Mouse (Mus musculus): Measurements from ENCODE around the gene Gpr165.

The Gpr165 gene

DNA sequence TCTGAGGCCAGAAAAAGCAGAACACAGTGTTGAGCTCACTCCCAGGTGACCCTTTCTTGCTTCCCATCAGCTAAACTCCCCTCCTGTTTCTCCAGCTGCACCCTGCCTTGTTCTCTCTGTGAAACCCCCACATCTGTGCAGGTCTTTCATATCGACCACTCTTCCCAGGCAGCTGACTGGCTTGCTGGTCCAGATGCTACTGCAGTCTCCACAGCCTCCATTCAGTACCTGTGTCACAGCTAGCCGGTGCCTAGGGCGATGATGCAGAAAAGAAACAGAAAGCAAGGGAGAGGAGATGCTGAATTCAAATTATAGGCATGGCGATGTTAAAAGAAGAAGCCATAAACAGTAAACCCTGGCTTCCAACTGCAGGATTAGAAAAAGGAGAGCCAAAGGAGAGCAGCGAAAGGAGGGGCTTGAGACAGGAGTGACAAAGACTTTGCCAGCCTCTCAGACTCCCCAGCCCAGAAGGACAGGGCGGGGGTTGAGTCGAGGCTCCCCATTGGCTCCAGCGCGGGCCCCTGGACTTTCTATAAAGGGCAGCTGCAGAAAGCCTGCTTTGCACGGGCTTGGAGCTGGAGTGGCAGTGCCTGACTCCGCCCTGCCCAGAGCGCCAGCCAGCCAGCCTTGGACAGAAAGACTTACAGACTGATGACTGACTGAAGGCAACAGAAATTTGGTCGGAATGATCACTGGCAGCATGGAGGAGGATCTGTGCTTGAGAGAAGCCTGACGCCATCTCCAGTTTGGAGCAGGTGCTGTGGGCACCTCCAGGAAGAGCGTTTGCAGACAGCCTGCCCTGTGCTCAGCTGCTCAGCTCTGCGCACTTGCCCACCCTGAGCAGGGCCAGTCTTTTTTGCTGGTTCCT lies at the start of gene Gpr165:
Gene Gpr165, plus strand, starts transcription at position 535 of the 868 bp plus-strand sequence.
- DNase-seq (ENCODE audit: low read depth, low spot score) = peak; percentile 28

DNA sequence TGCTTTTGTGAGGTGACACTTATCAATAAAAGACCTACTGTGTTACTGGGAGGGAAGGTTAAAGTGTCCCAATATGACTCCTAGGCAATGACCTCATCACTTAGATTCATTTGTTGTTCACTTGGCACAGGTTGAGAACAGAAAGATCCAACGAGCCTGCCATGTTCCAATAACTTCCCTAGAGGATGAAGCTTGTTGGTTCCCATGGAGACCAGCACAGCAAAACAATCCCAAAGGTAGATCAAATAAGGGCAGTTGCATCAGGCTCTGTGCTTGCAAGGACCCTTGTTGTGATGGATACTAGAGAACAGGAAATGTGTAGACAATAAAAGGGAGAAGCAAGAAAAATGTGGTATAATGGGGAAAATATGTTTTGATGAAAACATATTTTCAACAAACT lies 38.4 kb upstream of the Gpr165 start:
- DNase-seq (ENCODE audit: low read depth, low spot score) = no peak

Data from retina, postnatal 7 days (tissue).